8 mouse cellular contexts compared by ENCODE assay signal in genomic region chr6:53958321-53958720, GRCm38 (mm10). TPM values are rescaled to one million over a fixed set of nuclear protein-coding genes. Genes with fewer than 3 reads are reported as not detected.
DNase-seq lines count a peak whose midpoint lies in the region; ATAC-seq and TF ChIP-seq lines count a peak whose summit lies in the region.

No protein-coding gene starts in this region.

- H3K27ac ChIP-seq in bone marrow, adult 2 months (ENCODE audit: control insufficient read depth, insufficient read depth, low read depth, low read length, poor library complexity), result no peak overlapping the region
- no peak overlapping the region for H3K27ac ChIP-seq in embryonic facial prominence, embryonic 15.5 days (replicated peaks)
- H3K27ac ChIP-seq in heart, embryonic 11.5 days (ENCODE audit: low read depth, low read length), result no peak overlapping the region
- no peak overlapping the region for H3K27ac ChIP-seq in kidney, embryonic 16.5 days (ENCODE audit: low read length)
- H3K27ac ChIP-seq in liver, adult 2 months (replicated peaks; ENCODE audit: insufficient read depth, low read depth, low read length), result no peak overlapping the region
- H3K27ac ChIP-seq in neural tube, embryonic 12.5 days, result no peak overlapping the region

- TF ChIP-seq POLR2A in bone marrow, adult 2 months (IDR thresholded peaks at IDR 0.05; ENCODE audit: borderline replicate concordance, control insufficient read depth, low read depth, low read length), result no peak
- TF ChIP-seq POLR2A in liver, adult 2 months (IDR thresholded peaks at IDR 0.05; ENCODE audit: extremely low read depth, insufficient read depth, low read length), result no peak

- no peaks in the 10 kb centered on the region for H3K4me1 ChIP-seq in bone marrow, adult 2 months (ENCODE audit: control insufficient read depth, insufficient read depth, low read length)
- peaks cover 6% of the 10 kb centered on the region for H3K4me1 ChIP-seq in embryonic facial prominence, embryonic 15.5 days
- H3K4me1 ChIP-seq in heart, embryonic 11.5 days (ENCODE audit: control insufficient read depth, insufficient read depth, low read length), result peaks cover 8% of the 10 kb centered on the region; the same call in 1 of the 2 replicates
- peaks cover 19% of the 10 kb centered on the region for H3K4me1 ChIP-seq in kidney, embryonic 16.5 days (ENCODE audit: insufficient read depth, low read length)
- H3K4me1 ChIP-seq in liver, adult 2 months (ENCODE audit: control insufficient read depth, insufficient read depth, low read length), result no peaks in the 10 kb centered on the region
- no peaks in the 10 kb centered on the region for H3K4me1 ChIP-seq in neural tube, embryonic 12.5 days

- peak; percentile 83 for DNase-seq in 3T3-L1 (ENCODE audit: low read depth, low spot score)
- peak; percentile 44 for DNase-seq in liver, adult 2 months (ENCODE audit: extremely low read depth, low read depth, low spot score)
- DNase-seq in testis, postnatal 10 days (ENCODE audit: low spot score), result peak; percentile 93

- ATAC-seq in embryonic facial prominence, embryonic 15.5 days (ENCODE audit: insufficient number of reproducible peaks, low FRiP score, low TSS enrichment, low read depth), result 0 out of 2 replicates have a peak, but pooled peaks have one; percentile 8
- no peak for ATAC-seq in heart, embryonic 11.5 days (replicated peaks; ENCODE audit: insufficient number of reproducible peaks, low FRiP score, low TSS enrichment)
- peak; percentile 39; the same call in 1 of the 2 replicates for ATAC-seq in kidney, embryonic 16.5 days (ENCODE audit: low FRiP score, low TSS enrichment)
- peak; percentile 56; the same call in 1 of the 2 replicates for ATAC-seq in neural tube, embryonic 12.5 days (ENCODE audit: low FRiP score, low read depth)

- no peak overlapping the region for H3K9ac ChIP-seq in embryonic facial prominence, embryonic 15.5 days
- no peak overlapping the region for H3K9ac ChIP-seq in heart, embryonic 11.5 days (ENCODE audit: low read depth, low read length)
- H3K9ac ChIP-seq in kidney, embryonic 16.5 days (replicated peaks; ENCODE audit: low read length), result peak overlapping the region; percentile 42
- no peak overlapping the region for H3K9ac ChIP-seq in liver, adult 2 months (ENCODE audit: low read depth, low read length)
- H3K9ac ChIP-seq in neural tube, embryonic 12.5 days, result no peak overlapping the region

- no peaks in the 10 kb centered on the region for H3K79me2 ChIP-seq in liver, adult 2 months (ENCODE audit: control insufficient read depth, insufficient read depth, low read length)

- H3K4me3 ChIP-seq in bone marrow, adult 2 months (replicated peaks; ENCODE audit: control insufficient read depth, low read depth, low read length), result no peak overlapping the region
- H3K4me3 ChIP-seq in embryonic facial prominence, embryonic 15.5 days (replicated peaks), result 0 out of 2 replicates have a peak overlapping the region, but pooled peaks have one; percentile 4
- H3K4me3 ChIP-seq in heart, embryonic 11.5 days (ENCODE audit: low read depth, low read length), result peak overlapping the region; percentile 19
- H3K4me3 ChIP-seq in kidney, embryonic 16.5 days (ENCODE audit: low read length), result no peak overlapping the region
- no peak overlapping the region for H3K4me3 ChIP-seq in liver, adult 2 months (ENCODE audit: insufficient read depth, low read depth, low read length)
- H3K4me3 ChIP-seq in neural tube, embryonic 12.5 days, result no peak overlapping the region

- H3K4me2 ChIP-seq in embryonic facial prominence, embryonic 15.5 days (replicated peaks), result peak overlapping the region; percentile 36
- peak overlapping the region; percentile 56 for H3K4me2 ChIP-seq in heart, embryonic 11.5 days
- H3K4me2 ChIP-seq in kidney, embryonic 16.5 days (replicated peaks; ENCODE audit: low read depth, low read length), result peak overlapping the region; percentile 40
- H3K4me2 ChIP-seq in neural tube, embryonic 12.5 days (replicated peaks), result peak overlapping the region; percentile 44

- no peaks in the 10 kb centered on the region for H3K27me3 ChIP-seq in embryonic facial prominence, embryonic 15.5 days
- no peaks in the 10 kb centered on the region for H3K27me3 ChIP-seq in heart, embryonic 11.5 days (ENCODE audit: control insufficient read depth, insufficient read depth, low read length)
- no peaks in the 10 kb centered on the region for H3K27me3 ChIP-seq in kidney, embryonic 16.5 days (ENCODE audit: insufficient read depth, low read length)
- H3K27me3 ChIP-seq in liver, adult 2 months (ENCODE audit: control insufficient read depth, insufficient read depth, low read length), result no peaks in the 10 kb centered on the region
- no peaks in the 10 kb centered on the region for H3K27me3 ChIP-seq in neural tube, embryonic 12.5 days (replicated peaks)

- peak; percentile 66 for TF ChIP-seq CTCF in bone marrow, adult 2 months (IDR thresholded peaks at IDR 0.05; ENCODE audit: control insufficient read depth, insufficient read depth, low read length)
- peak; percentile 77 for TF ChIP-seq CTCF in liver, adult 2 months (IDR thresholded peaks at IDR 0.05; ENCODE audit: low read depth, low read length)

- 30% methylated on average over 7 of the region's 7 CpGs for WGBS in bone marrow, adult 2 months
- WGBS in embryonic facial prominence, embryonic 15.5 days, result 6% methylated on average over 7 of the region's 7 CpGs
- WGBS in heart, embryonic 11.5 days (ENCODE audit: insufficient replicate concordance), result 11% methylated on average over 7 of the region's 7 CpGs
- 13% methylated on average over 7 of the region's 7 CpGs for WGBS in kidney, embryonic 16.5 days
- 23% methylated on average over 7 of the region's 7 CpGs for WGBS in liver, adult 2 months
- 14% methylated on average over 7 of the region's 7 CpGs for WGBS in neural tube, embryonic 12.5 days

- no peaks in the 10 kb centered on the region for H3K36me3 ChIP-seq in embryonic facial prominence, embryonic 15.5 days
- H3K36me3 ChIP-seq in heart, embryonic 11.5 days (ENCODE audit: control insufficient read depth, insufficient read depth, low read length), result no peaks in the 10 kb centered on the region
- no peaks in the 10 kb centered on the region for H3K36me3 ChIP-seq in kidney, embryonic 16.5 days (ENCODE audit: insufficient read depth, low read length)
- H3K36me3 ChIP-seq in liver, adult 2 months (ENCODE audit: control insufficient read depth, insufficient read depth, low read length), result no peaks in the 10 kb centered on the region
- no peaks in the 10 kb centered on the region for H3K36me3 ChIP-seq in neural tube, embryonic 12.5 days

- H3K9me3 ChIP-seq in embryonic facial prominence, embryonic 15.5 days (replicated peaks), result no peaks in the 10 kb centered on the region
- no peaks in the 10 kb centered on the region for H3K9me3 ChIP-seq in heart, embryonic 11.5 days (replicated peaks; ENCODE audit: control insufficient read depth, low read length)
- H3K9me3 ChIP-seq in kidney, embryonic 16.5 days (ENCODE audit: low read length), result no peaks in the 10 kb centered on the region
- no peaks in the 10 kb centered on the region for H3K9me3 ChIP-seq in neural tube, embryonic 12.5 days

RNA-seq across cellular contexts. Expression of gene Cpvl, which starts 20.1 kb away (rescaled TPM):
- polyA plus RNA-seq in bone marrow, adult 2 months (2011; ENCODE audit: insufficient read depth, insufficient read length, low replicate concordance, missing spikeins), result not detected in 2 replicates
- not detected in 2 replicates for polyA plus RNA-seq in embryonic facial prominence, embryonic 15.5 days (2015; fragmentation: Nextera tagmentation; extraction: Ambion mirVana)
- not detected in 2 replicates for polyA plus RNA-seq in heart, embryonic 11.5 days (2014; fragmentation: Nextera tagmentation; extraction: Ambion mirVana)
- polyA plus RNA-seq in kidney, embryonic 16.5 days (2015; fragmentation: Nextera tagmentation; extraction: Ambion mirVana), result 0.35 TPM in 2 replicates
- not detected in 2 replicates for total RNA-seq in liver, adult 2 months (2014; rRNA removed)
- not detected in 2 replicates for polyA plus RNA-seq in liver, adult 2 months (2012; rRNA removed)
- not detected in 2 replicates for polyA plus RNA-seq in neural tube, embryonic 12.5 days (2016; fragmentation: Nextera tagmentation; extraction: Ambion mirVana)

Comparison
In these comparisons a context has a peak if more than half of its experiments do, and no peak if none do; other contexts are left out.
1. H3K4me3 ChIP-seq: peak in embryonic facial prominence, embryonic 15.5 days (single experiment) and heart, embryonic 11.5 days (single experiment); none in bone marrow, adult 2 months (single experiment), kidney, embryonic 16.5 days (single experiment), liver, adult 2 months (single experiment) and neural tube, embryonic 12.5 days (single experiment).
2. Peak in every context shown above with its lines, with median percentiles within 50 percentile points of each other: DNase-seq and H3K4me2 ChIP-seq.